Mouse (Mus musculus): ENCODE data around the gene Mitf.

GRCm38 (mm10) chr6:97961776-97962175, 154.9 kb downstream of the Mitf start:
- no peak for TF ChIP-seq CTCF (IDR thresholded peaks at IDR 0.05)
- TF ChIP-seq EP300 (IDR thresholded peaks at IDR 0.05): no peak

Measured in lung, postnatal 0 days (tissue).